ENCODE assay signal across 8 mouse cellular contexts in the genomic region with DNA sequence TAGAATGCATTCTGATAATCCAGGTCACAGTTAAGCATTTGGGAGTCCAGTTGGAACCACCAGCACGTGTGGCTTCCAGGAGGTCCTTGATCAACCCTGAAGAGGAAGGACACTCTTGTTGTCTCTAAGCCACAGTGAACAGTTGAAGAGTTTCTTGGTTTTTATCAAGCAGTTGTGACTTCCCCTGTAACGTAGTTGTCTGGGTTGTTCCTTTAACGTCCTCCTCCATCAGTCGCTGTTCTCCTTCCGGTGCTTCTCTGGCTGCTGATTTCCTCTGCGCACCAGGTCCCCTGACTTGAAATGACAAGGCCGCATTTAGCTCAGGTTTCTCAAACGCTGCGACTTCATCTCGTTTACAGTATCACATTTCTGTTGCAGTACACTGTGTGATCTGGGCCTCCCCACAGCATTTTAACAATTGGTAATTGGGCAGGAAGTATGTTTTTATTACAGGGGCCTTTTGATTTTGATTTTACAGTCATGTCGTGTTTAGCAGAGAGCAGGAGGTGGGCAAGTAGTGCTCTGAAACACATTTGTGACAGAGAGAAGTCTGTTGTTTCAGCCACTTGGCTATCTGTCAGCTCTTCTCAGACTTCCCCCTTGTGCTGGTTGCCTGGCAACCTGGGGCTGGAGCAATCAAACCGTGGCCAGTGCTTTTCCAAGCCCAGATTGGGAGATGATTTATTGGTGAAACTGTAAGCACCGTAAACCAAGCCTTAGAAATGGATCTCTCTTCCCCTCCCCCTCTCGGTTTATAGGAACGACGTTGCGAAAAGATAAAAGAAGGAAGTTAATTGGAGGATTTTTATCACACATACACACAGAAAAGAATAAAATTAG.
DNase-seq lines count a peak whose midpoint lies in the region; ATAC-seq lines count a peak whose summit lies in the region.

No protein-coding gene starts in this region.

- 77% methylated on average over 17 of the region's 17 CpGs for whole genome bisulfite sequencing in forebrain, embryonic 10.5 days
- WGBS in heart, embryonic 14.5 days = 11% methylated on average over 17 of the region's 17 CpGs
- WGBS in kidney, embryonic 16.5 days = 2% methylated on average over 17 of the region's 17 CpGs
- 11% methylated on average over 17 of the region's 17 CpGs for WGBS in midbrain, embryonic 16.5 days

- H3K4me2 ChIP-seq in heart, embryonic 14.5 days (ENCODE audit: low read length) = peak overlapping the region; percentile 43
- peak overlapping the region; percentile 36 for H3K4me2 ChIP-seq in kidney, embryonic 16.5 days (replicated peaks; ENCODE audit: low read depth, low read length)
- H3K4me2 ChIP-seq in midbrain, embryonic 16.5 days (ENCODE audit: low read length) = peak overlapping the region; percentile 44

- no peaks in the 10 kb centered on the region for H3K9me3 ChIP-seq in forebrain, embryonic 10.5 days
- no peaks in the 10 kb centered on the region for H3K9me3 ChIP-seq in heart, embryonic 14.5 days (ENCODE audit: control insufficient read depth, low read length)
- H3K9me3 ChIP-seq in kidney, embryonic 16.5 days (ENCODE audit: low read length) = no peaks in the 10 kb centered on the region
- H3K9me3 ChIP-seq in midbrain, embryonic 16.5 days (replicated peaks; ENCODE audit: control insufficient read depth, low read length, poor library complexity, severe bottlenecking) = no peaks in the 10 kb centered on the region

- peaks cover 13% of the 10 kb centered on the region for H3K4me1 ChIP-seq in forebrain, embryonic 10.5 days
- H3K4me1 ChIP-seq in heart, embryonic 14.5 days (ENCODE audit: control insufficient read depth in 2 of 2, insufficient read depth in 2 of 2, low read length in 2 of 2) = peaks cover 8 to 36% of the 10 kb centered on the region in 2 experiments
- H3K4me1 ChIP-seq in kidney, embryonic 16.5 days (ENCODE audit: insufficient read depth, low read length) = peaks cover 29% of the 10 kb centered on the region
- H3K4me1 ChIP-seq in midbrain, embryonic 16.5 days (ENCODE audit: control insufficient read depth, insufficient read depth, low read length) = peaks cover 26% of the 10 kb centered on the region

- ATAC-seq in heart, embryonic 14.5 days (ENCODE audit: insufficient number of reproducible peaks, insufficient read depth, low FRiP score, low read depth) = peak; percentile 57; the same call in 1 of the 2 replicates
- peak; percentile 91 for ATAC-seq in kidney, embryonic 16.5 days (ENCODE audit: low FRiP score, low TSS enrichment)
- ATAC-seq in midbrain, embryonic 16.5 days = peak; percentile 88

- H3K36me3 ChIP-seq in forebrain, embryonic 10.5 days (replicated peaks) = peaks cover 42% of the 10 kb centered on the region
- 0 out of 2 replicates have a peak, but pooled peaks cover 2% of the 10 kb centered on the region for H3K36me3 ChIP-seq in heart, embryonic 14.5 days (ENCODE audit: control insufficient read depth, insufficient read depth, low read length)
- H3K36me3 ChIP-seq in kidney, embryonic 16.5 days (ENCODE audit: insufficient read depth, low read length) = peaks cover 6% of the 10 kb centered on the region; the same call in 1 of the 2 replicates
- H3K36me3 ChIP-seq in midbrain, embryonic 16.5 days (ENCODE audit: control insufficient read depth, insufficient read depth, low read length) = no peaks in the 10 kb centered on the region

- peak overlapping the region; percentile 56; the same call in 1 of the 2 replicates for H3K27ac ChIP-seq in forebrain, embryonic 10.5 days
- H3K27ac ChIP-seq in heart, embryonic 14.5 days (replicated peaks in 1 of 2; ENCODE audit: control insufficient read depth in 1 of 2, insufficient read depth in 1 of 2, low read depth in 2 of 2, low read length in 2 of 2) = peak overlapping the region; percentile 67 to 82
- peak overlapping the region; percentile 76 for H3K27ac ChIP-seq in kidney, embryonic 16.5 days (ENCODE audit: low read length)
- peak overlapping the region; percentile 91 for H3K27ac ChIP-seq in midbrain, embryonic 16.5 days (ENCODE audit: low read length)

- peak overlapping the region; percentile 9; the same call in 1 of the 2 replicates for H3K9ac ChIP-seq in heart, embryonic 14.5 days (ENCODE audit: low read length)
- H3K9ac ChIP-seq in kidney, embryonic 16.5 days (replicated peaks; ENCODE audit: low read length) = no peak overlapping the region
- peak overlapping the region; percentile 52 for H3K9ac ChIP-seq in midbrain, embryonic 16.5 days (ENCODE audit: low read depth, low read length)

- no peak overlapping the region for H3K4me3 ChIP-seq in forebrain, embryonic 10.5 days
- no peak overlapping the region for H3K4me3 ChIP-seq in heart, embryonic 14.5 days (ENCODE audit: control insufficient read depth in 1 of 2, insufficient read depth in 1 of 2, low read depth in 1 of 2, low read length in 2 of 2)
- H3K4me3 ChIP-seq in kidney, embryonic 16.5 days (ENCODE audit: low read length) = no peak overlapping the region; the same call in 1 of the 2 replicates
- H3K4me3 ChIP-seq in midbrain, embryonic 16.5 days (ENCODE audit: low read depth, low read length) = no peak overlapping the region

- no peaks in the 10 kb centered on the region for H3K27me3 ChIP-seq in forebrain, embryonic 10.5 days (ENCODE audit: poor library complexity, severe bottlenecking)
- H3K27me3 ChIP-seq in heart, embryonic 14.5 days (ENCODE audit: control insufficient read depth, insufficient read depth, low read length) = no peaks in the 10 kb centered on the region
- H3K27me3 ChIP-seq in kidney, embryonic 16.5 days (ENCODE audit: insufficient read depth, low read length) = no peaks in the 10 kb centered on the region
- no peaks in the 10 kb centered on the region for H3K27me3 ChIP-seq in midbrain, embryonic 16.5 days (ENCODE audit: control insufficient read depth, insufficient read depth, low read depth, low read length)

- DNase-seq in 3T3-L1 (ENCODE audit: low read depth, low spot score) = peak; percentile 87
- DNase-seq in brain, adult 2 months (ENCODE audit: low read depth, low spot score) = peak; percentile 96
- no peak for DNase-seq in forebrain, embryonic 10.5 days (ENCODE audit: extremely low spot score, low spot score)
- DNase-seq in liver = peak; percentile 61
- DNase-seq in spleen, postnatal 36 days (ENCODE audit: low spot score in 2 of 2) = peak; percentile 83
